Mouse (Mus musculus) hindbrain, embryonic 13.5 days (tissue): Measurements from ENCODE around the gene Tob2. TPM values are rescaled to one million over a fixed set of nuclear protein-coding genes. Genes with fewer than 3 reads are reported as not detected.

ENCODE experiments used
- ATAC-seq: fragments of 200-750 bp; cut with Nextera tagmentation; 2 replicates; pipeline ENCODE4 v1.8.0; 2017; ENCODE audit warnings: moderate TSS enrichment; ENCODE audit not compliant: low FRiP score
- H3K27ac ChIP-seq: fragments of 300-500 bp; sonication (generic); 2 replicates; pipeline ENCODE4 v1.5.1; 2015; ENCODE audit warnings: inconsistent platforms, mild to moderate bottlenecking, moderate library complexity
- H3K27me3 ChIP-seq: fragments of 300-500 bp; sonication (generic); 2 replicates; pipeline ENCODE4 v1.6.1; 2015; ENCODE audit warnings: mild to moderate bottlenecking, inconsistent platforms
- H3K36me3 ChIP-seq: fragments of 300-500 bp; sonication (generic); 2 replicates; pipeline ENCODE4 v1.6.1; 2015; ENCODE audit warnings: mild to moderate bottlenecking, inconsistent platforms
- H3K4me1 ChIP-seq: fragments of 300-500 bp; sonication (generic); replicated peaks from 2 replicates; pipeline ENCODE4 v1.6.1; 2015; ENCODE audit warnings: inconsistent platforms
- H3K4me2 ChIP-seq: fragments of 300-500 bp; sonication (generic); 2 replicates; pipeline ENCODE4 v1.6.1; 2015; ENCODE audit warnings: inconsistent platforms, mild to moderate bottlenecking, moderate library complexity
- H3K4me3 ChIP-seq: fragments of 300-500 bp; sonication (generic); 2 replicates; pipeline ENCODE4 v1.5.1; 2015; ENCODE audit warnings: mild to moderate bottlenecking, inconsistent platforms
- H3K9ac ChIP-seq: fragments of 300-500 bp; sonication (generic); 2 replicates; pipeline ENCODE4 v1.6.1; 2015; ENCODE audit warnings: mild to moderate bottlenecking, inconsistent platforms
- H3K9me3 ChIP-seq: fragments of 300-500 bp; sonication (generic); 2 replicates; pipeline ENCODE4 v1.6.1; 2016; ENCODE audit warnings: inconsistent platforms
- WGBS: fragments of 180-500 bp; shearing (Covaris S2); methylation state at CpG from one replicate; pipeline ENCODE4 v1.1.7; 2015; 5-methylcytosine and 5-hydroxymethylcytosine counted together
- polyA plus RNA-seq: library from polyadenylated mRNA; unstranded; fragments of >200 nt; fragmentation: Nextera tagmentation; extraction: Ambion mirVana; gene quantifications from 2 replicates; pipeline ENCODE4 v1.2.1, GENCODE M21; 2015

Gene Tob2
- polyA plus RNA-seq, 1 experiment from 2014 or later: 15.7 TPM

GRCm38 (mm10) chr15:81857724-81858116 is 876 bp downstream of the Tob2 start:
- WGBS: under 1% methylated on average over 33 of the region's 33 CpGs
- no peaks in the 10 kb centered on the region for H3K9me3 ChIP-seq
- no peak for ATAC-seq

GRCm38 (mm10) chr15:81856938-81857723 is 1.5 kb downstream of the Tob2 start:
- ATAC-seq: no peak
- Histone ChIP-seq H3K36me3 (0 out of 2 replicates have a peak, but pooled peaks cover 6% of the 10 kb centered on the region), H3K4me1 (peaks cover 38% of the 10 kb centered on the region), H3K27me3 (no peaks in the 10 kb centered on the region), H3K4me2 (peak overlapping the region; percentile 95), H3K9me3 (no peaks in the 10 kb centered on the region), H3K9ac (peak overlapping the region; percentile 88), H3K27ac (peak overlapping the region; percentile 95), H3K4me3 (peak overlapping the region; percentile 92)
- WGBS: 2% methylated on average over 14 of the region's 14 CpGs

More at GRCm38 (mm10) chr15:81857724-81858116, 876 bp downstream of the Tob2 start:
- Histone ChIP-seq H3K4me1 (peaks cover 38% of the 10 kb centered on the region), H3K4me2 (peak overlapping the region; percentile 95), H3K4me3 (peak overlapping the region; percentile 92), H3K27ac (peak overlapping the region; percentile 95), H3K9ac (peak overlapping the region; percentile 88), H3K36me3 (0 out of 2 replicates have a peak, but pooled peaks cover 4% of the 10 kb centered on the region), H3K27me3 (no peaks in the 10 kb centered on the region)

- H3K9me3 ChIP-seq: no peaks in the 10 kb centered on the region
- WGBS: under 1% methylated on average over 28 of the region's 28 CpGs
- peaks cover 16% of the 10 kb centered on the region for H3K36me3 ChIP-seq
- H3K9ac ChIP-seq: peak overlapping the region; percentile 88
- peak overlapping the region; percentile 92 for H3K4me3 ChIP-seq
- peak; percentile 88 for ATAC-seq
- H3K4me2 ChIP-seq: peak overlapping the region; percentile 95
- H3K27ac ChIP-seq: peak overlapping the region; percentile 95
- H3K4me1 ChIP-seq: peaks cover 38% of the 10 kb centered on the region
- no peaks in the 10 kb centered on the region for H3K27me3 ChIP-seq
Measured at GRCm38 (mm10) chr15:81856030-81856790, 2.4 kb downstream of the Tob2 start.

- no peak for ATAC-seq
- peaks cover 21% of the 10 kb centered on the region for H3K4me1 ChIP-seq
- 95% methylated on average over 7 of the region's 7 CpGs for WGBS
- no peak overlapping the region for H3K27ac ChIP-seq
- no peak overlapping the region for H3K4me2 ChIP-seq
- no peaks in the 10 kb centered on the region for H3K27me3 ChIP-seq
- H3K9me3 ChIP-seq: no peaks in the 10 kb centered on the region
- H3K36me3 ChIP-seq: peaks cover 40% of the 10 kb centered on the region
- H3K9ac ChIP-seq: no peak overlapping the region
- H3K4me3 ChIP-seq: no peak overlapping the region
Measured at GRCm38 (mm10) chr15:81853081-81853480, 5.5 kb downstream of the Tob2 start.

GRCm38 (mm10) chr15:81852411-81853000 is 6.1 kb downstream of the Tob2 start:
- H3K4me1 ChIP-seq: peaks cover 21% of the 10 kb centered on the region
- no peaks in the 10 kb centered on the region for H3K9me3 ChIP-seq
- no peak overlapping the region for H3K27ac ChIP-seq
- ATAC-seq: no peak
- H3K9ac ChIP-seq: no peak overlapping the region
- H3K36me3 ChIP-seq: peaks cover 45% of the 10 kb centered on the region
- H3K4me3 ChIP-seq: no peak overlapping the region
- no peaks in the 10 kb centered on the region for H3K27me3 ChIP-seq
- WGBS: 92% methylated on average over 9 of the region's 9 CpGs
- no peak overlapping the region for H3K4me2 ChIP-seq

GRCm38 (mm10) chr15:81851375-81851774 is 7.2 kb downstream of the Tob2 start:
- no peak overlapping the region for H3K4me2 ChIP-seq
- ATAC-seq: no peak
- 97% methylated on average over 15 of the region's 15 CpGs for WGBS
- H3K4me1 ChIP-seq: peaks cover 10% of the 10 kb centered on the region
- H3K9ac ChIP-seq: no peak overlapping the region
- H3K9me3 ChIP-seq: no peaks in the 10 kb centered on the region
- H3K27ac ChIP-seq: no peak overlapping the region
- peaks cover 51% of the 10 kb centered on the region for H3K36me3 ChIP-seq
- H3K27me3 ChIP-seq: no peaks in the 10 kb centered on the region
- no peak overlapping the region for H3K4me3 ChIP-seq

GRCm38 (mm10) chr15:81850718-81851117 is 7.9 kb downstream of the Tob2 start:
- 88% methylated on average over 14 of the region's 14 CpGs for WGBS
- Histone ChIP-seq H3K9me3 (no peaks in the 10 kb centered on the region), H3K4me1 (peaks cover 10% of the 10 kb centered on the region), H3K4me3 (no peak overlapping the region), H3K9ac (no peak overlapping the region), H3K4me2 (no peak overlapping the region), H3K36me3 (peaks cover 51% of the 10 kb centered on the region), H3K27ac (no peak overlapping the region), H3K27me3 (no peaks in the 10 kb centered on the region)
- ATAC-seq: no peak

- no peaks in the 10 kb centered on the region for H3K4me1 ChIP-seq
- no peak overlapping the region for H3K4me2 ChIP-seq
- H3K36me3 ChIP-seq: peaks cover 50% of the 10 kb centered on the region
- H3K27ac ChIP-seq: no peak overlapping the region
- WGBS: 90% methylated on average over 9 of the region's 9 CpGs
- no peaks in the 10 kb centered on the region for H3K27me3 ChIP-seq
- no peak overlapping the region for H3K9ac ChIP-seq
- no peaks in the 10 kb centered on the region for H3K9me3 ChIP-seq
- ATAC-seq: no peak
- H3K4me3 ChIP-seq: no peak overlapping the region
Measured at GRCm38 (mm10) chr15:81849104-81849503, 9.5 kb downstream of the Tob2 start.

- H3K36me3 ChIP-seq: peaks cover 47% of the 10 kb centered on the region
- ATAC-seq: no peak
- no peaks in the 10 kb centered on the region for H3K9me3 ChIP-seq
- no peak overlapping the region for H3K9ac ChIP-seq
- H3K4me2 ChIP-seq: no peak overlapping the region
- H3K27ac ChIP-seq: no peak overlapping the region
- WGBS: 46% methylated on average over 7 of the region's 7 CpGs
- H3K4me3 ChIP-seq: no peak overlapping the region
- no peaks in the 10 kb centered on the region for H3K27me3 ChIP-seq
- H3K4me1 ChIP-seq: no peaks in the 10 kb centered on the region
Measured at GRCm38 (mm10) chr15:81848301-81848700, 10.3 kb downstream of the Tob2 start.

- H3K27ac ChIP-seq: no peak overlapping the region
- H3K9me3 ChIP-seq: no peaks in the 10 kb centered on the region
- no peaks in the 10 kb centered on the region for H3K27me3 ChIP-seq
- no peaks in the 10 kb centered on the region for H3K4me1 ChIP-seq
- peaks cover 47% of the 10 kb centered on the region for H3K36me3 ChIP-seq
- no peak for ATAC-seq
- 89% methylated on average over 5 of the region's 5 CpGs for WGBS
- no peak overlapping the region for H3K4me3 ChIP-seq
- H3K4me2 ChIP-seq: no peak overlapping the region
- H3K9ac ChIP-seq: no peak overlapping the region
Measured at GRCm38 (mm10) chr15:81847861-81848260, 10.7 kb downstream of the Tob2 start.

GRCm38 (mm10) chr15:81847161-81847560 is 11.4 kb downstream of the Tob2 start:
- H3K9ac ChIP-seq: no peak overlapping the region
- no peak overlapping the region for H3K27ac ChIP-seq
- H3K9me3 ChIP-seq: no peaks in the 10 kb centered on the region
- 93% methylated on average over 4 of the region's 4 CpGs for WGBS
- no peaks in the 10 kb centered on the region for H3K27me3 ChIP-seq
- no peak overlapping the region for H3K4me3 ChIP-seq
- ATAC-seq: no peak
- H3K36me3 ChIP-seq: peaks cover 45% of the 10 kb centered on the region
- H3K4me2 ChIP-seq: no peak overlapping the region
- H3K4me1 ChIP-seq: no peaks in the 10 kb centered on the region

GRCm38 (mm10) chr15:81846755-81847154 is 11.8 kb downstream of the Tob2 start:
- peaks cover 41% of the 10 kb centered on the region for H3K36me3 ChIP-seq
- 87% methylated on average over 9 of the region's 9 CpGs for WGBS
- H3K4me2 ChIP-seq: no peak overlapping the region
- H3K4me3 ChIP-seq: no peak overlapping the region
- H3K9me3 ChIP-seq: no peaks in the 10 kb centered on the region
- H3K27me3 ChIP-seq: no peaks in the 10 kb centered on the region
- H3K9ac ChIP-seq: no peak overlapping the region
- no peak overlapping the region for H3K27ac ChIP-seq
- H3K4me1 ChIP-seq: no peaks in the 10 kb centered on the region
- ATAC-seq: no peak
